Mouse (Mus musculus): Measurements from ENCODE around the gene Slc10a4.
"Not testable (repeated sequence)": the region's sequence is repeated elsewhere in the genome, so short reads cannot be mapped to it uniquely, and the experiment has no call there.

- TF ChIP-seq CTCF, EP300 (IDR thresholded peaks at IDR 0.05; ENCODE audit: low read depth): not testable (repeated sequence)
Observed at GRCm38 (mm10) chr5:73013611-73014287, 7.1 kb downstream of the Slc10a4 start.

Data from liver, embryonic 14.5 days (tissue).